8 mouse cellular contexts compared by ENCODE assay signal in genomic region chr7:4082804-4083203, GRCm38 (mm10). TPM values are rescaled to one million over a fixed set of nuclear protein-coding genes. Genes with fewer than 3 reads are reported as not detected.
DNase-seq lines count a peak whose midpoint lies in the region; ATAC-seq and TF ChIP-seq lines count a peak whose summit lies in the region.
"Had no signal": no experiment of that assay in that cellular context is flagged by ENCODE, and none has a peak within 500 bp of the region (broad histone marks: within the 10 kb centered on the region; RNA-seq: fewer than 3 reads in every experiment).

No protein-coding gene starts in this region.

- H3K9ac ChIP-seq in intestine, embryonic 14.5 days (ENCODE audit: low read length) = no peak overlapping the region
- H3K9ac ChIP-seq: neural tube, embryonic 13.5 days had no signal

- H3K4me2 ChIP-seq in intestine, embryonic 14.5 days (ENCODE audit: low read length) = no peak overlapping the region
- H3K4me2 ChIP-seq: neural tube, embryonic 13.5 days had no signal

- peak; percentile 66 to 72 for DNase-seq in B cell, adult 2 months
- peak; percentile 11 for DNase-seq in G1E (ENCODE audit: low spot score)
- DNase-seq in intestine, embryonic 14.5 days (ENCODE audit: low spot score) = peak; percentile 40
- no peak for DNase-seq in left cerebral cortex, postnatal 25 days (ENCODE audit: low spot score in 2 of 2)
- no peak for DNase-seq in cerebellum, adult 9-11 months
- DNase-seq in gastrocnemius, adult 18-20 months (ENCODE audit: low spot score) = no peak

- H3K9me3 ChIP-seq in G1E (replicated peaks) = no peaks in the 10 kb centered on the region
- no peaks in the 10 kb centered on the region for H3K9me3 ChIP-seq in intestine, embryonic 14.5 days (ENCODE audit: control insufficient read depth, low read length)
- H3K9me3 ChIP-seq: neural tube, embryonic 13.5 days had no signal

- H3K27me3 ChIP-seq in G1E (ENCODE audit: insufficient read depth, low read length) = no peaks in the 10 kb centered on the region; the same call in 1 of the 2 replicates
- H3K27me3 ChIP-seq in intestine, embryonic 14.5 days (replicated peaks; ENCODE audit: control insufficient read depth, insufficient read depth, low read length) = no peaks in the 10 kb centered on the region
- H3K27me3 ChIP-seq: neural tube, embryonic 13.5 days had no signal

- no peak for TF ChIP-seq CTCF in G1E (IDR thresholded peaks at IDR 0.05; ENCODE audit: low read depth, low read length)

- H3K4me3 ChIP-seq in G1E (ENCODE audit: low read depth, low read length) = no peak overlapping the region; the same call in 1 of the 2 replicates
- no peak overlapping the region for H3K4me3 ChIP-seq in intestine, embryonic 14.5 days (ENCODE audit: low read depth, low read length)
- H3K4me3 ChIP-seq: neural tube, embryonic 13.5 days had no signal

- no peak overlapping the region for H3K27ac ChIP-seq in intestine, embryonic 14.5 days (ENCODE audit: low read depth)
- H3K27ac ChIP-seq: neural tube, embryonic 13.5 days had no signal

- H3K36me3 ChIP-seq in G1E (replicated peaks) = no peaks in the 10 kb centered on the region
- H3K36me3 ChIP-seq in intestine, embryonic 14.5 days (ENCODE audit: control insufficient read depth, insufficient read depth, low read length) = no peaks in the 10 kb centered on the region
- H3K36me3 ChIP-seq: neural tube, embryonic 13.5 days had no signal

- peaks cover 39% of the 10 kb centered on the region for H3K4me1 ChIP-seq in G1E (ENCODE audit: insufficient read depth, low read depth, low read length)
- no peaks in the 10 kb centered on the region for H3K4me1 ChIP-seq in intestine, embryonic 14.5 days (replicated peaks; ENCODE audit: control insufficient read depth, insufficient read depth, low read length)
- H3K4me1 ChIP-seq: neural tube, embryonic 13.5 days had no signal

- intact Hi-C loops in left cerebral cortex, postnatal 25 days (cut with DNase I) = no loop called here

- peak; percentile 38; the same call in 1 of the 2 replicates for ATAC-seq in G1E (ENCODE audit: extremely low read depth, insufficient number of reproducible peaks, low FRiP score, poor library complexity, severe bottlenecking)
- 0 out of 2 replicates have a peak, but pooled peaks have one; percentile 19 for ATAC-seq in intestine, embryonic 14.5 days (replicated peaks; ENCODE audit: low FRiP score, low TSS enrichment, low read depth)
- ATAC-seq in megakaryocyte-erythroid progenitor cell, adult 5-6 weeks (replicated peaks; ENCODE audit: low FRiP score, low TSS enrichment, poor library complexity, severe bottlenecking) = peak; percentile 67

- WGBS in intestine, embryonic 14.5 days = 13% methylated on average over 2 of the region's 2 CpGs

RNA-seq across cellular contexts. Expression of gene Lair1, which starts 19.8 kb away (rescaled TPM):
- total RNA-seq in G1E (2014; fragmentation: Nextera tagmentation) (0.45 TPM in 1 of 2 replicates, not detected in the other), G1E (2017) (3.4 and 4.3 TPM in 2 replicates)
- polyA plus RNA-seq in G1E (2012) = 0.02 and 0.03 TPM in 2 replicates
- 2.1 and 2.3 TPM in 2 replicates for polyA plus RNA-seq in intestine, embryonic 14.5 days (2014; fragmentation: Nextera tagmentation; extraction: Ambion mirVana)
- 10.6 and 13.4 TPM in 2 replicates for total RNA-seq in megakaryocyte-erythroid progenitor cell, adult 5-6 weeks (2014; fragmentation: Nextera tagmentation)
- 7.2 and 22.0 TPM in 2 replicates for total RNA-seq in megakaryocyte-erythroid progenitor cell, adult 5-6 weeks (2017)
- total RNA-seq in left cerebral cortex, postnatal 25 days (2021) = 1 to 10 TPM; 5.2 to 6.6 TPM
- under 1 TPM in 1 of 2 experiments, not detected in 1; 0.97 TPM for total RNA-seq in gastrocnemius, adult 18-20 months (2021)

RNA-seq across cellular contexts. Expression of gene Ttyh1, which starts 36.4 kb away (rescaled TPM):
- total RNA-seq in G1E (2014; fragmentation: Nextera tagmentation) (not detected in 2 replicates), G1E (2017) (0.06 and 0.11 TPM in 2 replicates)
- not detected in 2 replicates for polyA plus RNA-seq in G1E (2012)
- polyA plus RNA-seq in intestine, embryonic 14.5 days (2014; fragmentation: Nextera tagmentation; extraction: Ambion mirVana) = 5.2 and 7.1 TPM in 2 replicates
- not detected in 2 replicates for total RNA-seq in megakaryocyte-erythroid progenitor cell, adult 5-6 weeks (2014; fragmentation: Nextera tagmentation)
- total RNA-seq in megakaryocyte-erythroid progenitor cell, adult 5-6 weeks (2017) = not detected in 2 replicates
- 100 to 1,000 TPM; 743 to 807 TPM for total RNA-seq in left cerebral cortex, postnatal 25 days (2021)
- 1 to 10 TPM in 1 of 2 experiments, under 1 TPM in 1; 0.81 to 1.6 TPM for total RNA-seq in gastrocnemius, adult 18-20 months (2021)

RNA-seq across cellular contexts. Expression of gene Leng8, which starts 54.0 kb away (rescaled TPM):
- total RNA-seq in G1E (2014; fragmentation: Nextera tagmentation) (125 and 154 TPM in 2 replicates), G1E (2017) (37.5 and 40.8 TPM in 2 replicates)
- polyA plus RNA-seq in G1E (2012) = 132 and 135 TPM in 2 replicates
- polyA plus RNA-seq in intestine, embryonic 14.5 days (2014; fragmentation: Nextera tagmentation; extraction: Ambion mirVana) = 48.2 and 51.4 TPM in 2 replicates
- total RNA-seq in megakaryocyte-erythroid progenitor cell, adult 5-6 weeks (2014; fragmentation: Nextera tagmentation) = 102 and 142 TPM in 2 replicates
- 21.7 and 26.6 TPM in 2 replicates for total RNA-seq in megakaryocyte-erythroid progenitor cell, adult 5-6 weeks (2017)
- 100 to 1,000 TPM; 120 to 142 TPM for total RNA-seq in left cerebral cortex, postnatal 25 days (2021)
- total RNA-seq in gastrocnemius, adult 18-20 months (2021) = 10 to 100 TPM; 27.2 to 33.0 TPM

Comparison
In these comparisons a context has a peak if more than half of its experiments do, and no peak if none do; other contexts are left out.
1. DNase-seq: peak in B cell, adult 2 months (2 of 2), G1E (single experiment) and intestine, embryonic 14.5 days (single experiment); none in left cerebral cortex, postnatal 25 days (0 of 2), cerebellum, adult 9-11 months (single experiment) and gastrocnemius, adult 18-20 months (single experiment).
2. RNA of gene Ttyh1, which starts 36.4 kb away (total RNA-seq): 743 to 807 TPM in left cerebral cortex, postnatal 25 days; 0.81 to 1.6 TPM in gastrocnemius, adult 18-20 months, 0.06 to 0.11 TPM in G1E and not detected in megakaryocyte-erythroid progenitor cell, adult 5-6 weeks; every median in the first group is over 100 times any median in the second.
3. Peak in every context shown above with its lines, with median percentiles within 50 percentile points of each other: ATAC-seq.